Mouse (Mus musculus) limb, embryonic 11.5 days (tissue): ENCODE data around the gene Poln. TPM values are rescaled to one million over a fixed set of nuclear protein-coding genes. Genes with fewer than 3 reads are reported as not detected.

Experiments used
- ATAC-seq: fragments of 200-750 bp; cut with Nextera tagmentation; 2 replicates; pipeline ENCODE4 v1.8.0; 2017; ENCODE audit warnings: low read depth; ENCODE audit not compliant: insufficient number of reproducible peaks, low FRiP score, low TSS enrichment
- DNase-seq: peaks from one replicate; pipeline ENCODE4 v3.0.0-alpha.2; 2015; ENCODE audit warnings: low spot score
- H3K27ac ChIP-seq: fragments of 300-500 bp; sonication (generic); replicated peaks from 2 replicates; pipeline ENCODE4 v1.5.1; 2014; ENCODE audit warnings: low read depth, mild to moderate bottlenecking, low read length
- H3K27me3 ChIP-seq: fragments of 300-500 bp; sonication (generic); 2 replicates; pipeline ENCODE4 v1.6.1; 2014; ENCODE audit warnings: mild to moderate bottlenecking, low read length, mixed read lengths; ENCODE audit not compliant: control insufficient read depth, insufficient read depth
- H3K36me3 ChIP-seq: fragments of 300-500 bp; sonication (generic); 2 replicates; pipeline ENCODE4 v1.6.1; 2014; ENCODE audit warnings: mild to moderate bottlenecking, low read length, moderate library complexity, mixed read lengths; ENCODE audit not compliant: control insufficient read depth, insufficient read depth
- H3K4me1 ChIP-seq: fragments of 300-500 bp; sonication (generic); 2 replicates; pipeline ENCODE4 v1.6.1; 2014; ENCODE audit warnings: low read length, mixed read lengths; ENCODE audit not compliant: control insufficient read depth, insufficient read depth
- H3K4me2 ChIP-seq: fragments of 300-500 bp; sonication (generic); 2 replicates; pipeline ENCODE4 v1.6.1; 2014; ENCODE audit warnings: low read depth, mild to moderate bottlenecking, moderate library complexity; ENCODE audit not compliant: severe bottlenecking
- H3K4me3 ChIP-seq: fragments of 300-500 bp; sonication (generic); 2 replicates; pipeline ENCODE4 v1.5.1; 2014; ENCODE audit warnings: low read depth, low read length
- H3K9ac ChIP-seq: fragments of 300-500 bp; sonication (generic); 2 replicates; pipeline ENCODE4 v1.6.1; 2014; ENCODE audit warnings: mild to moderate bottlenecking, low read length
- H3K9me3 ChIP-seq: fragments of 300-500 bp; sonication (generic); 2 replicates; pipeline ENCODE4 v1.6.1; 2016; ENCODE audit warnings: low read length; ENCODE audit not compliant: control insufficient read depth
- WGBS: fragments of 180-500 bp; shearing (Covaris S2); extraction: QIAGEN DNeasy Blood & Tissue Kit; methylation state at CpG from one replicate; pipeline ENCODE4 v1.1.7; 2014; 5-methylcytosine and 5-hydroxymethylcytosine counted together
- polyA plus RNA-seq: library from polyadenylated mRNA; unstranded; fragments of >200 nt; fragmentation: Nextera tagmentation; extraction: Ambion mirVana; gene quantifications from 2 replicates; pipeline ENCODE4 v1.2.1, GENCODE M21; 2014

The Poln gene
- polyA plus RNA-seq, 1 experiment from 2014 or later: 0.81 TPM

DNA sequence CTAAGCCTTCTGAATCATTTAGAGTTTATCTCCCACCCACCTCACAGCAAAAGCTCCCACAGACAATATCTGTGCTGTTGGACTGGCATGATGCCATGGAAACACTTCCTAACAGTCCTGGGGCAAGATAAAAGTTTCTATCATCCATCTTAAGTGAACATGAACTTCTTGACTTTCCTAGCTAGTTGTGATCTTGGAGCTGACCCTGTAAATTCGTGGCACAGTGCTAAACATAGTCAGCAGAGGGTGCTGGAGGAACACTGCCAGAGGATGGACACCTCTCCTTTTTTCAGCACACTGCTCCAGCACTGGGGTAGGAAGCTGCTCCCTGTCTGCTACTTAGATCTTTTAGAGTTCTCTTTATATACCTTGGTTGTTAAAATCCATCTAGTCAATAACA lies 29.5 kb downstream of the Poln start:
- no peaks in the 10 kb centered on the region for H3K9me3 ChIP-seq
- DNase-seq: peak; percentile 29
- H3K4me3 ChIP-seq: no peak overlapping the region
- WGBS: 6% methylated on average over 1 of the region's 1 CpGs
- H3K36me3 ChIP-seq: no peaks in the 10 kb centered on the region
- no peak overlapping the region for H3K9ac ChIP-seq
- no peaks in the 10 kb centered on the region for H3K27me3 ChIP-seq
- H3K27ac ChIP-seq: no peak overlapping the region
- no peak for ATAC-seq
- no peak overlapping the region for H3K4me2 ChIP-seq
- H3K4me1 ChIP-seq: no peaks in the 10 kb centered on the region

DNA sequence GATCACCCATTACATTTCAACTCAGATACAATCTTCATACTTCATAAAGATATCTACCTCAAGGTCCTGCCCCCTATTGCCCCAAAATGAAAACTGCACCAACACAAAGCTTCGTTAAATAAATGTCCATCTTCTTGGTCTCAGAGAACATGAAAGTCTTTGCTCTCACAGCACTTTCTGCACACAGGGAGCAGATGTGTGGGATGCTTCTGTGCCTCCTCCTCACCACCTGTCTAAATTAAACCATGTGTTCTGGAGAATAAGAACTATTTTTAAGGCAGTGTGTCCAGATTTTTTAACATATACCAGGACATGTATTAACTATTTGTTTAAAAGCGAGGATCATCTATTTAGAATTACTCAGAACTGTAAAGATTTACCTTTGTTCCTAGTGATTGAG lies 36.5 kb downstream of the Poln start:
- Histone ChIP-seq H3K4me2 (no peak overlapping the region), H3K27ac (no peak overlapping the region), H3K36me3 (no peaks in the 10 kb centered on the region), H3K4me1 (no peaks in the 10 kb centered on the region), H3K9ac (no peak overlapping the region), H3K9me3 (no peaks in the 10 kb centered on the region), H3K4me3 (no peak overlapping the region), H3K27me3 (no peaks in the 10 kb centered on the region)
- WGBS: 78% methylated on average over 2 of the region's 2 CpGs
- DNase-seq (no peak), ATAC-seq (no peak)

DNA sequence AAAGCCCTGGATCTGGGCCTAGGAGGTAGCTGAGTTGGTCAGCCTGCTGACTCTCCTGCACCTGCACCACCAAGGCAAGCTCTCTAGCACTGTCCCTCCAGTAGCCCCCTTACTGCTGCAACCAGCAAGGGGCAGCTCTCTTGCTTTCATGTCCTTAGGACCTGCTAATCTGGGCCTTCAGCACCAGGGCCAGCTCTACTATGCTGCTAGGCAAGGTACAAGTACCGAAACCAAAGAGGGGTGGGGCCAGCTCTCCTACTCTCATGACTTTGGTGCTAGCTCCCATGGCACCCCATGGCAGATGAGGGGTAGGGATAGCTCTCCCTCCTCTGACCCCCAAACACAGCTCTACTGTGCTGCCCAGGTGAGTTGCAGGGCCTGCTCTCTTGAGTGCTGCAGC lies 45.1 kb downstream of the Poln start:
- Histone ChIP-seq H3K27me3 (no peaks in the 10 kb centered on the region), H3K9ac (no peak overlapping the region), H3K9me3 (no peaks in the 10 kb centered on the region), H3K27ac (no peak overlapping the region), H3K4me2 (no peak overlapping the region), H3K4me1 (no peaks in the 10 kb centered on the region), H3K36me3 (no peaks in the 10 kb centered on the region), H3K4me3 (no peak overlapping the region)
- DNase-seq: peak; percentile 27
- whole genome bisulfite sequencing: 29% methylated on average over 1 of the region's 1 CpGs
- no peak for ATAC-seq

DNA sequence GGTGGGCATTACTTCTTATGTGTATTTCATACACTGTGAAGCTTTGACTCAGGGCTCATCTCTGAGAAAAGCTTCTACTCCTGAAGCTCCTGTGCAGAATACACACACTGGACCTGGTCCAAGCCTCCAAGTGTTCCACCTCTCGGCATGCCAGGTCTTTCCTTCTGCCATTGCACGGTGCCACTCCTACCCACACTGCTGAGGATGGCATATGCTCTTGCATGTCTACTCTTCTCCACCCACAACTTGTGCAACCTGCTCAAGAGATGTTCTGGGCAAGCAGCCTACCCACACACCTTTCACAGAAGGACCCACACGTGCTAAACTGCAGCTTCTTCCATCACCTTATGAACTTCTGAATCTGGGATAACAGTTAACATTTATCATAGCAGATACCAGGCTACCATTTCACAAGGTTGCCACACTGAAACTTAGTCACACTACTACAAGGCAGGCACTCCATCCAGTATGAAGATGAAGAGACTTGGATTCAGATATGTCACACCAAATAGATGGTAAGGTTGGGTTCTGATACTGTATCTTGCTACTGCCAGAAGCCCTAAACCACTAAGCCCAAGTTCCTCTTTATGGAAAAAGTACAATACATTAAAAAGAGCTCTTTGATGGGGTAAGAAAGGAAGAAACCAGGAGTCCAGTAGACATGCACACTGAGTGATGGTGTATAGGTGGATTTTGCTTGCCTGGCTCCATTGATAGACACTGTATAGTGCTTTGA lies 50.0 kb downstream of the Poln start:
- Histone ChIP-seq H3K4me3 (no peak overlapping the region), H3K27ac (no peak overlapping the region), H3K4me2 (no peak overlapping the region), H3K27me3 (no peaks in the 10 kb centered on the region), H3K36me3 (no peaks in the 10 kb centered on the region), H3K9ac (no peak overlapping the region), H3K4me1 (no peaks in the 10 kb centered on the region), H3K9me3 (no peaks in the 10 kb centered on the region)
- WGBS: 89% methylated on average over 3 of the region's 3 CpGs
- ATAC-seq: no peak
- no peak for DNase-seq

GRCm38 (mm10) chr5:34105681-34106080 lies 63.6 kb downstream of the Poln start:
- DNase-seq: no peak

GRCm38 (mm10) chr5:34097333-34097732 lies 71.9 kb downstream of the Poln start:
- DNase-seq (peak; percentile 47), ATAC-seq (no peak)
- WGBS: 7% methylated on average over 1 of the region's 1 CpGs
- Histone ChIP-seq H3K9ac (no peak overlapping the region), H3K9me3 (no peaks in the 10 kb centered on the region), H3K27ac (no peak overlapping the region), H3K4me3 (no peak overlapping the region), H3K27me3 (no peaks in the 10 kb centered on the region), H3K36me3 (no peaks in the 10 kb centered on the region), H3K4me1 (no peaks in the 10 kb centered on the region), H3K4me2 (no peak overlapping the region)

More at GRCm38 (mm10) chr5:34105681-34106080, 63.6 kb downstream of the Poln start:
- no peak overlapping the region for H3K9ac ChIP-seq
- no peak overlapping the region for H3K27ac ChIP-seq
- H3K4me2 ChIP-seq: no peak overlapping the region
- no peak for ATAC-seq
- no peaks in the 10 kb centered on the region for H3K4me1 ChIP-seq
- H3K4me3 ChIP-seq: no peak overlapping the region
- no peaks in the 10 kb centered on the region for H3K36me3 ChIP-seq
- 77% methylated on average over 1 of the region's 1 CpGs for WGBS
- no peaks in the 10 kb centered on the region for H3K9me3 ChIP-seq
- no peaks in the 10 kb centered on the region for H3K27me3 ChIP-seq

- Histone ChIP-seq H3K4me3 (no peak overlapping the region), H3K27ac (no peak overlapping the region), H3K27me3 (no peaks in the 10 kb centered on the region), H3K4me2 (no peak overlapping the region), H3K9me3 (no peaks in the 10 kb centered on the region), H3K36me3 (no peaks in the 10 kb centered on the region), H3K9ac (no peak overlapping the region), H3K4me1 (no peaks in the 10 kb centered on the region)
- DNase-seq (no peak), ATAC-seq (no peak)
- 84% methylated on average over 2 of the region's 2 CpGs for WGBS
Measured at GRCm38 (mm10) chr5:34093021-34093420, 76.2 kb downstream of the Poln start.

DNA sequence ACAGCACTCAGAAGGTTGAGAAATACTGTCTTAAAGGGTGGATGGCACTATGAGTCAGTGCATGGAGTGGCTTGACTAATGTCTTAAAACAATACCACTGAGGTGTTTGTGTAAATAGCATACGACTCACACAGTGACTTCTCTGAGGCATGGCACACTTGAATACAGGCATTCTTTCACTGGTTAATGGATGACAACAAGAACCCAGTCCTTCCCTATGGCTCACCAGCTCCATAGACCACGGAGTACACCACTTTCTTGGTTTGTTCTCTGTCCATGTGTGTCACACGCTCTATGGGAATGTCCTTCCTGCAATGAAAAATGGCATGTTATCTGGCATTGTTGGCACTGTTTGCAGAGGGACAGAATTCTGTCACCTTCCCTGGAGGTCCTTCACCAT lies 136.7 kb downstream of the Poln start:
- H3K9ac ChIP-seq: no peak overlapping the region
- 69% methylated on average over 3 of the region's 3 CpGs for WGBS
- ATAC-seq: no peak
- H3K9me3 ChIP-seq: no peaks in the 10 kb centered on the region
- no peaks in the 10 kb centered on the region for H3K36me3 ChIP-seq
- no peak overlapping the region for H3K27ac ChIP-seq
- no peaks in the 10 kb centered on the region for H3K4me1 ChIP-seq
- H3K4me3 ChIP-seq: no peak overlapping the region
- no peak for DNase-seq
- no peaks in the 10 kb centered on the region for H3K27me3 ChIP-seq
- no peak overlapping the region for H3K4me2 ChIP-seq

GRCm38 (mm10) chr5:34031022-34031421 lies 138.2 kb downstream of the Poln start:
- H3K9me3 ChIP-seq: no peaks in the 10 kb centered on the region
- no peak overlapping the region for H3K9ac ChIP-seq
- no peak overlapping the region for H3K4me3 ChIP-seq
- no peak overlapping the region for H3K4me2 ChIP-seq
- 73% methylated on average over 6 of the region's 6 CpGs for WGBS
- no peaks in the 10 kb centered on the region for H3K27me3 ChIP-seq
- H3K27ac ChIP-seq: no peak overlapping the region
- H3K4me1 ChIP-seq: no peaks in the 10 kb centered on the region
- H3K36me3 ChIP-seq: no peaks in the 10 kb centered on the region
- ATAC-seq: no peak
- DNase-seq: peak; percentile 6
